15 mouse cellular contexts compared by ENCODE assay signal in genomic region chr11:12319318-12319717, GRCm38 (mm10).
DNase-seq lines count a peak whose midpoint lies in the region; ATAC-seq and TF ChIP-seq lines count a peak whose summit lies in the region.
"Had no signal": no experiment of that assay in that cellular context is flagged by ENCODE, and none has a peak within 500 bp of the region (broad histone marks: within the 10 kb centered on the region; RNA-seq: fewer than 3 reads in every experiment).

No protein-coding gene starts in this region.

- no peak overlapping the region for H3K4me2 ChIP-seq in heart, embryonic 13.5 days
- H3K4me2 ChIP-seq: liver, embryonic 12.5 days; midbrain, embryonic 12.5 days had no signal

- H3K9me3 ChIP-seq in heart, embryonic 13.5 days: no peaks in the 10 kb centered on the region
- H3K9me3 ChIP-seq: liver, embryonic 12.5 days; midbrain, embryonic 12.5 days had no signal

- 72% methylated on average over 3 of the region's 3 CpGs for WGBS in heart, embryonic 13.5 days
- WGBS in heart, adult 2 months: 74% methylated on average over 3 of the region's 3 CpGs
- WGBS in cerebellum, adult 2 months: 31% methylated on average over 3 of the region's 3 CpGs

- DNase-seq in heart, adult 2 months: no peak
- DNase-seq in left cerebral cortex, postnatal 4 days: peak; percentile 23
- no peak for DNase-seq in left cerebral cortex, adult 18-20 months (ENCODE audit: low spot score in 2 of 2)
- peak; percentile 40 to 64 for DNase-seq in cerebellum, adult 2 months
- peak; percentile 31 to 51 for DNase-seq in cerebellum, postnatal 14 days
- no peak for DNase-seq in gastrocnemius, adult 8-10 months (ENCODE audit: low spot score in 2 of 2)
- DNase-seq: adrenal gland, postnatal 36 days; kidney, adult 9 months; layer of hippocampus, adult 9-11 months; lung, postnatal 36 days had no signal

- no peak for TF ChIP-seq CTCF in heart, adult 2 months (IDR thresholded peaks at IDR 0.05)
- no peak for TF ChIP-seq CTCF in cerebellum, adult 2 months (IDR thresholded peaks at IDR 0.05; ENCODE audit: borderline replicate concordance, insufficient read depth, low read depth, low read length)

- intact Hi-C loops in heart, adult 2 months (cut with DNase I): no loop called here
- intact Hi-C loops in left cerebral cortex, postnatal 4 days (cut with DNase I): no loop called here

- no peak for TF ChIP-seq EP300 in heart, adult 2 months (IDR thresholded peaks at IDR 0.05; ENCODE audit: insufficient read depth, low read depth, low read length)

- H3K4me3 ChIP-seq in heart, embryonic 13.5 days: no peak overlapping the region
- H3K4me3 ChIP-seq in heart, adult 2 months: no peak overlapping the region
- no peak overlapping the region for H3K4me3 ChIP-seq in cerebellum, adult 2 months (replicated peaks; ENCODE audit: insufficient read depth, low read depth, low read length)
- H3K4me3 ChIP-seq: liver, embryonic 12.5 days; midbrain, embryonic 12.5 days; myocyte had no signal

- H3K36me3 ChIP-seq in heart, embryonic 13.5 days: no peaks in the 10 kb centered on the region
- H3K36me3 ChIP-seq in heart, adult 2 months (ENCODE audit: control insufficient read depth, insufficient read depth, low read length): peaks cover 41% of the 10 kb centered on the region
- H3K36me3 ChIP-seq: liver, embryonic 12.5 days; midbrain, embryonic 12.5 days had no signal

- no peaks in the 10 kb centered on the region for H3K27me3 ChIP-seq in heart, embryonic 13.5 days (replicated peaks)
- H3K27me3 ChIP-seq in heart, adult 2 months (ENCODE audit: control insufficient read depth, insufficient read depth, low read length): 0 out of 2 replicates have a peak, but pooled peaks cover 1% of the 10 kb centered on the region
- no peaks in the 10 kb centered on the region for H3K27me3 ChIP-seq in cerebellum, adult 2 months (ENCODE audit: control insufficient read depth, insufficient read depth, low read length)
- H3K27me3 ChIP-seq: liver, embryonic 12.5 days had no signal

- ATAC-seq in heart, embryonic 13.5 days (ENCODE audit: extremely low read depth, insufficient number of reproducible peaks, low FRiP score, low TSS enrichment): no peak
- ATAC-seq: activated CD4-positive, CD25-positive, alpha-beta regulatory T cell, adult 4 months; liver, embryonic 12.5 days had no signal

- H3K27ac ChIP-seq in heart, embryonic 13.5 days (replicated peaks): peak overlapping the region; percentile 55
- no peak overlapping the region for H3K27ac ChIP-seq in heart, adult 2 months
- H3K27ac ChIP-seq in cerebellum, adult 2 months (ENCODE audit: insufficient read depth, low read length): no peak overlapping the region
- H3K27ac ChIP-seq: liver, embryonic 12.5 days; midbrain, embryonic 12.5 days had no signal

- peaks cover 29% of the 10 kb centered on the region for H3K4me1 ChIP-seq in heart, embryonic 13.5 days
- H3K4me1 ChIP-seq in heart, adult 2 months (ENCODE audit: control insufficient read depth, insufficient read depth, low read length): peaks cover 4% of the 10 kb centered on the region
- H3K4me1 ChIP-seq in cerebellum, adult 2 months (ENCODE audit: control insufficient read depth, insufficient read depth, low read length): no peaks in the 10 kb centered on the region
- H3K4me1 ChIP-seq: liver, embryonic 12.5 days; midbrain, embryonic 12.5 days had no signal

- H3K9ac ChIP-seq in heart, embryonic 13.5 days: no peak overlapping the region
- no peak overlapping the region for H3K9ac ChIP-seq in heart, adult 2 months (ENCODE audit: low read depth, low read length)
- H3K9ac ChIP-seq: liver, embryonic 12.5 days; midbrain, embryonic 12.5 days had no signal

- H3K79me2 ChIP-seq in heart, adult 2 months (replicated peaks; ENCODE audit: control insufficient read depth, insufficient read depth, low read length): peaks cover 1% of the 10 kb centered on the region; the same call in 1 of the 2 replicates

- no peak for TF ChIP-seq POLR2A in heart, adult 2 months (IDR thresholded peaks at IDR 0.05; ENCODE audit: insufficient read depth, low read depth, low read length)
- no peak for TF ChIP-seq POLR2A in cerebellum, adult 2 months (IDR thresholded peaks at IDR 0.05; ENCODE audit: borderline replicate concordance, insufficient read depth, low read length)

Comparison
In these comparisons a context has a peak if more than half of its experiments do, and no peak if none do; other contexts are left out.
1. DNase-seq: peak in left cerebral cortex, postnatal 4 days (single experiment), cerebellum, adult 2 months (2 of 2) and cerebellum, postnatal 14 days (2 of 2); none in heart, adult 2 months (0 of 2), left cerebral cortex, adult 18-20 months (0 of 2) and gastrocnemius, adult 8-10 months (0 of 2).